Mouse (Mus musculus): Measurements from ENCODE around the gene Vmn1r132. TPM values are rescaled to one million over a fixed set of nuclear protein-coding genes. Genes with fewer than 3 reads are reported as not detected.
"Not testable (repeated sequence)": the region's sequence is repeated elsewhere in the genome, so short reads cannot be mapped to it uniquely, and the experiment has no call there.

Vmn1r132 gene
- polyA plus RNA-seq (2015; fragmentation: Nextera tagmentation; extraction: Ambion mirVana), result not detected in 2 replicates

- no CpG with 5 or more reads among the region's 3 CpGs for WGBS
- H3K36me3 ChIP-seq (ENCODE audit: insufficient read depth, low read length); H3K4me1 ChIP-seq (replicated peaks; ENCODE audit: insufficient read depth, low read length); H3K4me2 ChIP-seq (ENCODE audit: low read length); H3K27ac ChIP-seq; H3K4me3 ChIP-seq (replicated peaks; ENCODE audit: low read depth, low read length); H3K9ac ChIP-seq (ENCODE audit: low read depth, low read length); H3K9me3 ChIP-seq (replicated peaks; ENCODE audit: low read length); DNase-seq (ENCODE audit: low spot score); H3K27me3 ChIP-seq (ENCODE audit: insufficient read depth, low read length); ATAC-seq (replicated peaks; ENCODE audit: low FRiP score, low read depth): not testable (repeated sequence)
Observed at GRCm38 (mm10) chr7:21613792-21614191, at the start of gene Vmn1r132. Gene Vmn1r132 (plus strand): TSS chr7:21614092.

Other genes with a start within 250 kb of the Vmn1r132 start
- gene Gm6882, start 181.3 kb upstream of the Vmn1r132 start, polyA plus RNA-seq (2015; fragmentation: Nextera tagmentation; extraction: Ambion mirVana), result not detected in 2 replicates
- not detected in 2 replicates for gene Vmn1r130, start 102.3 kb upstream of the Vmn1r132 start, polyA plus RNA-seq (2015; fragmentation: Nextera tagmentation; extraction: Ambion mirVana)
- not detected in 2 replicates for gene Vmn1r131, start 68.0 kb upstream of the Vmn1r132 start, polyA plus RNA-seq (2015; fragmentation: Nextera tagmentation; extraction: Ambion mirVana)
- gene Gm4175, start 147.4 kb downstream of the Vmn1r132 start, polyA plus RNA-seq (2015; fragmentation: Nextera tagmentation; extraction: Ambion mirVana), result not detected in 2 replicates
- gene Gm4177, start 182.6 kb downstream of the Vmn1r132 start, polyA plus RNA-seq (2015; fragmentation: Nextera tagmentation; extraction: Ambion mirVana), result not detected in 2 replicates
- gene Vmn1r135, start 218.3 kb downstream of the Vmn1r132 start, polyA plus RNA-seq (2015; fragmentation: Nextera tagmentation; extraction: Ambion mirVana), result not detected in 2 replicates
- gene Gm5725, start 230.2 kb downstream of the Vmn1r132 start, polyA plus RNA-seq (2015; fragmentation: Nextera tagmentation; extraction: Ambion mirVana), result not detected in 2 replicates